Mouse (Mus musculus): ENCODE measurements around the gene Vmn1r223.
"Not testable (repeated sequence)": the region's sequence is repeated elsewhere in the genome, so short reads cannot be mapped to it uniquely, and the experiment has no call there.

GRCm38 (mm10) chr13:23213827-23214226, 33.1 kb upstream of the Vmn1r223 start, which contains the start of gene Vmn1r221:
- not testable (repeated sequence) for TF ChIP-seq EP300 (IDR thresholded peaks at IDR 0.05; ENCODE audit: insufficient read depth, low read depth, low read length); CTCF (IDR thresholded peaks at IDR 0.05)

Data from heart, adult 2 months (tissue).